Mouse (Mus musculus) MEL (cell line): Measurements from ENCODE around the gene Irf1.

Source experiments
- BHLHE40 ChIP-seq: IDR thresholded peaks from 2 replicates; pipeline ENCODE4 v1.6.1; 2012; ENCODE audit warnings: low read depth, mild to moderate bottlenecking, inconsistent platforms, low read length, improper control_type of control experiment, borderline replicate concordance
- CHD1 ChIP-seq: IDR thresholded peaks from 2 replicates; pipeline ENCODE4 v1.6.1; 2012; ENCODE audit warnings: low read depth, mild to moderate bottlenecking, inconsistent platforms, low read length, improper control_type of control experiment
- CHD2 ChIP-seq: IDR thresholded peaks from 2 replicates; pipeline ENCODE4 v1.6.1; 2011; ENCODE audit warnings: low read length, improper control_type of control experiment
- CTCF ChIP-seq, 3 experiments: IDR thresholded peaks in 2 of 3; conservative IDR thresholded peaks in 1 of 3; 2 replicates each; pipeline ENCODE4 v1.5.1; 2011 to 2012; ENCODE audit warnings: low read length in 3 of 3, low read depth in 2 of 3, mild to moderate bottlenecking in 2 of 3, improper control_type of control experiment in 1 of 3, inconsistent platforms in 1 of 3, mixed read lengths in 1 of 3, moderate library complexity in 1 of 3; ENCODE audit not compliant: control insufficient read depth in 1 of 3, insufficient read depth in 1 of 3, poor library complexity in 1 of 3, severe bottlenecking in 1 of 3
- EP300 ChIP-seq, 2 experiments: IDR thresholded peaks; 2 replicates each; pipeline ENCODE4 v1.6.1; 2011; ENCODE audit warnings: improper control_type of control experiment in 2 of 2, low read length in 2 of 2, low read depth in 1 of 2, mild to moderate bottlenecking in 1 of 2
- GATA1 ChIP-seq: IDR thresholded peaks from 2 replicates; pipeline ENCODE4 v1.6.1; 2011; ENCODE audit warnings: low read depth, low read length, improper control_type of control experiment
- MAX ChIP-seq: IDR thresholded peaks from 2 replicates; pipeline ENCODE4 v1.6.1; 2011; ENCODE audit warnings: low read length, improper control_type of control experiment
- NRF1 ChIP-seq: IDR thresholded peaks from 2 replicates; pipeline ENCODE4 v1.6.1; 2014; ENCODE audit warnings: low read depth, mild to moderate bottlenecking, inconsistent platforms, low read length, improper control_type of control experiment, moderate library complexity; ENCODE audit not compliant: poor library complexity, insufficient read depth, severe bottlenecking
- TAL1 ChIP-seq: IDR thresholded peaks from 2 replicates; pipeline ENCODE4 v1.6.1; 2012; ENCODE audit warnings: mild to moderate bottlenecking, inconsistent platforms, low read length, moderate library complexity, mixed read lengths
- UBTF ChIP-seq: IDR thresholded peaks from 2 replicates; pipeline ENCODE4 v1.6.1; 2012; ENCODE audit warnings: low read depth, mild to moderate bottlenecking, inconsistent platforms, low read length, improper control_type of control experiment, moderate library complexity, borderline replicate concordance; ENCODE audit not compliant: insufficient read depth
- ZNF384 ChIP-seq: IDR thresholded peaks from 2 replicates; pipeline ENCODE4 v1.6.1; 2012; ENCODE audit warnings: low read depth, mild to moderate bottlenecking, inconsistent platforms, low read length, improper control_type of control experiment

DNA sequence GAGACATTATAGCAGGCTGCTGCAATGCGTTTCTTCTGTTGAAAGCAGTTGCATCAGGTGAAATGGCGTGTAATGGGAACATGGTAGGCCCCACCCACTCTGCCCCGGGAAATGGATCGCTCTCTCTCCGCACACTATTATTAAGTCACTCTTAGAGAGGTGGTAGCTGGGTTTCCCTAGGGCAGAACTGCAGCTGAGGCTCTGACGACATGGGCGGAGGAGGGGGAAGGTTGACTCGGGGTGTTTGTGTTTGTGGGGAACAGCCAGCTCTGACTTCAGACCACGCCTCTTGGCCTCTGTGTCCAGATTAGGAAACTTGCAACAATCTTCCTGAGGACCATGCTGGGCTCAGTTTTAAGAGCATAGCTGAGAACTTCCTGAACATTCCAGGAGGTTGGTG is 36.0 kb downstream of the Irf1 start:
- TF ChIP-seq BHLHE40 (no peak), ZNF384 (no peak), CTCF (IDR thresholded peaks at IDR 0.05 in 2 of 3, conservative IDR thresholded peaks at IDR 0.05 in 1 of 3; ENCODE audit: control insufficient read depth in 1 of 3, insufficient read depth in 1 of 3, low read depth in 2 of 3, low read length in 3 of 3, poor library complexity in 1 of 3, severe bottlenecking in 1 of 3) (no peak), EP300 (IDR thresholded peaks at IDR 0.05; ENCODE audit: low read depth in 1 of 2, low read length in 2 of 2) (no peak), GATA1 (no peak), UBTF (no peak), CHD2 (no peak), TAL1 (no peak), MAX (no peak), CHD1 (no peak), NRF1 (no peak)
